Mouse (Mus musculus) thymus, adult 18-20 months (tissue): ENCODE measurements around the gene Rbm38.

ENCODE experiments used
- DNase-seq, 2 experiments: peaks; one replicate each; pipeline ENCODE4 v3.0.0; 2022; ENCODE audit warnings: mixed read lengths in 2 of 2

The Rbm38 gene

GRCm38 (mm10) chr2:173017940-173018339 is 2.4 kb upstream of the Rbm38 start:
- peak in 1 of 2 experiments; percentile 45 for DNase-seq

GRCm38 (mm10) chr2:173018618-173019017 is 1.7 kb upstream of the Rbm38 start:
- peak in 1 of 2 experiments; percentile 34 for DNase-seq

- DNase-seq: peak in 1 of 2 experiments; percentile 61
Measured at GRCm38 (mm10) chr2:173019322-173019721, 976 bp upstream of the Rbm38 start.

GRCm38 (mm10) chr2:173019790-173020189 is 508 bp upstream of the Rbm38 start:
- DNase-seq: peak; percentile 90 to 91

GRCm38 (mm10) chr2:173021633-173022055 is 1.3 kb downstream of the Rbm38 start:
- DNase-seq: peak; percentile 86 to 91

- DNase-seq: peak; percentile 53 to 71
Measured at GRCm38 (mm10) chr2:173022056-173022681, 1.9 kb downstream of the Rbm38 start.

GRCm38 (mm10) chr2:173022813-173023212 is 2.5 kb downstream of the Rbm38 start:
- DNase-seq: peak in 1 of 2 experiments; percentile 23

GRCm38 (mm10) chr2:173023371-173023851 is 3.1 kb downstream of the Rbm38 start:
- DNase-seq: peak in 1 of 2 experiments; percentile 59

GRCm38 (mm10) chr2:173023966-173024365 is 3.7 kb downstream of the Rbm38 start:
- peak in 1 of 2 experiments; percentile 22 for DNase-seq

- peak in 1 of 2 experiments; percentile 9 for DNase-seq
Measured at GRCm38 (mm10) chr2:173024392-173024791, 4.1 kb downstream of the Rbm38 start.

- DNase-seq: peak in 1 of 2 experiments; percentile 9
Measured at GRCm38 (mm10) chr2:173024938-173025337, 4.6 kb downstream of the Rbm38 start.

- DNase-seq: no peak
Measured at GRCm38 (mm10) chr2:173026286-173026685, 6.0 kb downstream of the Rbm38 start.

GRCm38 (mm10) chr2:173026688-173027131 is 6.4 kb downstream of the Rbm38 start:
- peak; percentile 81 to 91 for DNase-seq

GRCm38 (mm10) chr2:173027169-173027823 is 7.0 kb downstream of the Rbm38 start:
- no peak for DNase-seq

- peak in 1 of 2 experiments; percentile 14 for DNase-seq
Measured at GRCm38 (mm10) chr2:173027824-173028495, 7.7 kb downstream of the Rbm38 start.

- peak in 1 of 2 experiments; percentile 12 for DNase-seq
Measured at GRCm38 (mm10) chr2:173028508-173029031, 8.3 kb downstream of the Rbm38 start.

- peak in 1 of 2 experiments; percentile 15 for DNase-seq
Measured at GRCm38 (mm10) chr2:173030591-173031338, 10.5 kb downstream of the Rbm38 start.

- peak in 1 of 2 experiments; percentile 58 for DNase-seq
Measured at GRCm38 (mm10) chr2:173033531-173033930, 13.2 kb downstream of the Rbm38 start.

- DNase-seq: no peak
Measured at GRCm38 (mm10) chr2:173034998-173035397, 14.7 kb downstream of the Rbm38 start.

- no peak for DNase-seq
Measured at GRCm38 (mm10) chr2:173035653-173036052, 15.4 kb downstream of the Rbm38 start.

GRCm38 (mm10) chr2:173036055-173036454 is 15.8 kb downstream of the Rbm38 start:
- DNase-seq: no peak

GRCm38 (mm10) chr2:173036611-173037010 is 16.3 kb downstream of the Rbm38 start:
- DNase-seq: no peak
